Mouse (Mus musculus) thymus, adult 18-20 months (tissue): ENCODE results near the gene B3galt1.

ENCODE experiments used
- DNase-seq, 2 experiments: peaks; one replicate each; pipeline ENCODE4 v3.0.0; 2022; ENCODE audit warnings: mixed read lengths in 2 of 2

Gene B3galt1

DNA sequence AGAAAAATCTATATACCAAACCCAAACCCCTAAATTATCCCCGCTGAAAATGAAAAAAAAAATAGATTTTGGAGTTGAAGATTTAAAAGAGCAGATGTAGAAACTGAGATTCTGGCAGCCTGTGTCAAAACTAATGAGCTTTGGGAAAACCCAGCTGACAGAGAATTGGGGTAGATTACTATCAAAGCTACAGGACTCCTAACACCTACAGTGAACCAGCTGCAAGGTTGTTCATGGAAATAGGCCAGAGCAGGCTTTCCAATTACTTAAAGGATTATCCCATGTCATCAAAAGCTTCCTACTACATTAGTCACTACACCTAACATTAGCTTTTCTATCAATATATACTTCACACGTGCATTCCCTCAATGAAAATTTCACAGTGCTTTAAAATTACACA is 165.1 kb downstream of the B3galt1 start:
- no peak for DNase-seq

GRCm38 (mm10) chr2:67751585-67751984 is 185.9 kb downstream of the B3galt1 start:
- no peak for DNase-seq

GRCm38 (mm10) chr2:67756507-67756906 is 190.8 kb downstream of the B3galt1 start:
- no peak for DNase-seq

GRCm38 (mm10) chr2:67787536-67787935 is 221.9 kb downstream of the B3galt1 start:
- no peak for DNase-seq

DNA sequence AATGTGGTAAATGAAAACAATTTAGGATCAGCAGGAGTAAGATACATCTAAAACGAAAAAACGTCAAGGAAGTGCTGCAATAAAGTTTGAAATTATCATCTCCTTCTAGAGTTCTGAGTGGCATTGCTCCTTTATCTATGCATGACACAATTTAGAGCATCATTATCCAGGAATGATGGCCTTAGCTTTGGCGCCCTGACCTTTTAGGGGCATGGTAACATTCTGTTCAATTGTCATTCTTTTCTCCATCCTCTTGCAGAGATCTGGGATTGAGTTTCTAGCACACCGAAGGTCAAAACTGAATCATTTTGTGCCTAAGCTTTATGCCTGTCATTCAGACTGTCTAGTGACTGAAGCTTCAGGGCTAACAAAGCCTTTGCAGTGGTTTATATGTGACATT is 231.9 kb downstream of the B3galt1 start:
- DNase-seq, result no peak

GRCm38 (mm10) chr2:67799981-67800380 is 234.3 kb downstream of the B3galt1 start:
- DNase-seq, result no peak

GRCm38 (mm10) chr2:67816149-67816548 is 250.5 kb downstream of the B3galt1 start:
- DNase-seq, result no peak

- DNase-seq, result no peak
Observed at GRCm38 (mm10) chr2:67818014-67818413, 252.3 kb downstream of the B3galt1 start.

GRCm38 (mm10) chr2:67822360-67822759 is 256.7 kb downstream of the B3galt1 start:
- DNase-seq, result no peak

GRCm38 (mm10) chr2:67827697-67828096 is 262.0 kb downstream of the B3galt1 start:
- no peak for DNase-seq

- no peak for DNase-seq
Observed at GRCm38 (mm10) chr2:67829055-67829915, 263.6 kb downstream of the B3galt1 start.

DNA sequence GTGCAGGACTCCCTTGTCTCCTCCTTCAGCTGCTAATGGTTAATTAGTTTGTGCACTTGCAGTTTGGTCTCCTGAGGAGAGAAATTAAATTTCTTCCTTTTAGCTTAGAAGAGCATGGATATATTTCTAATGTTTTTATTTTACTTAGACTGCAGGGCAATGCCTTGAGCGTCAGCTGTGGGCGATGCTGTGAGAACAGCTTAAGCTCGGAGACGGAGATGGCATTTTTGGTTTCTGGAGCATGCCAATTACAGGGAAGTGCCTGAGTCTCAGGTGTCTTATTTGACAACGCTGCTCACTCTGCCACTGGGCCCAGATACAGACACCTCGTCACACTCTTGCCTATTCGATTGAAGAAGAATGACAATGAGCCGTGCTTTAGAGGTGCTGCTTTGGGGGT is 282.1 kb downstream of the B3galt1 start:
- DNase-seq, result no peak

- no peak for DNase-seq
Observed at GRCm38 (mm10) chr2:67850725-67851124, 285.1 kb downstream of the B3galt1 start.

- DNase-seq, result no peak
Observed at GRCm38 (mm10) chr2:67858340-67858739, 292.7 kb downstream of the B3galt1 start.

DNA sequence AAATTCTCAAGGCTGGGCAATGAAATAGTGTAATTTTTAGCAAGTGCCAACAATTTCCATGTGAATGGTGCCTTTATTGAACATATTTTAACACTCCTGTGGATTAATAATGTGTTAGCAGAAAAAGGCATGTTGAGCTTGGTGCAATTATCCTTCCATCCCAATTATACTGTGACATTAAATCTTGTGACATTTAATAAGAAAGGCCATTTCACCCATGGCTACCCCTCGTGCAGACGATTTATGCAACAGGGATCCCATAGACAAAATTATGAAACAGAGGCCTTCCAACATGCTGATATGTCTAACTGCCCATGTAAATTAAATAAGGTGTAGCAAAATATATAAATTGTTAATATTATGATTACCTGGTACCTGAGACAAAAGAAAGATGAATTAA is 293.3 kb downstream of the B3galt1 start:
- DNase-seq, result no peak

DNA sequence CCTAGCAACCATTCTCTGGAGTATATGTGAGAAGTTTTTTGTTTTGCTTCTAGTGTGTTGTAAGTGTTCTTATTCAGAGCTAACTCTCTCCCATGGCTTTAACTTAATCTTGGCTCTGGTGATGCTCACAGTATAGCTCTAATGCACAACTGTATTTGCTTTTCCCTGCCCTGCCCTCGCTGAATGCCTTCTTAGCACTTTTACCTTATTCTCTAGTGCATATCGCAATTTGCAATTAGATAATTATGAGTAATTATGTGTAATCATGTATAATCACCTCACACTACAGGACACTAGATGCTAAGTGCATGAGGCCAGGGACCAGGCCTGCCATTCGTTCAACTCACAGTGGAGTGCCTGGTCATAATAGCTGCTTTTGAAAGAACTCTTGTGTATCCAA is 307.7 kb downstream of the B3galt1 start:
- no peak for DNase-seq

- DNase-seq, result no peak
Observed at GRCm38 (mm10) chr2:67879836-67880235, 314.2 kb downstream of the B3galt1 start.

DNA sequence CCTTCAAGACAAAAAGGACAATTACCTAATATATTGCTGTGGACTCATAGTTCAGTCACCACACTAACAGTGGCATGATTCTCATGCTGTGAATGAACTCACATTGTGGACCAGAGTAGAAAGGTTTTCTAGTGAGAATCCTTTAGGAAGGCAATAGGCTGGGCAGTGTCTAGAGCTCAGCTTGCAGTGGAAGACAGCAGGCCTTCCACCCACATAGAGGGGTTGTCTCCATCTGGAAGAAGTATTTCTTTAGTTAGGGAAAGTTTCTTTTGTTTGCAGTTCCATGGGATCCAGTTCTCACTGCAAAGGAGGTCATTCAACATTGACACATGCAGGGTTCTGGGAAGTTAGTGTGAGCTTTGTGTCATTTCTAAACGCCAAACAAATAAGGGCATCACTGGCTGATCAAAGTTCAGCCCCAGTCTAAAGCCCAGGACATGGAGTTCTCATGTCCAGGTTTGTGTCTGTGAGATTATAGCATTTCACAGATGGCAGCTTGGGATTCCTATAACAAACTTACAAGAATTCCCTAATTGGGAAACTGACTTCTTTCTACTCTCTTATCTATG is 316.1 kb downstream of the B3galt1 start:
- DNase-seq, result no peak

DNA sequence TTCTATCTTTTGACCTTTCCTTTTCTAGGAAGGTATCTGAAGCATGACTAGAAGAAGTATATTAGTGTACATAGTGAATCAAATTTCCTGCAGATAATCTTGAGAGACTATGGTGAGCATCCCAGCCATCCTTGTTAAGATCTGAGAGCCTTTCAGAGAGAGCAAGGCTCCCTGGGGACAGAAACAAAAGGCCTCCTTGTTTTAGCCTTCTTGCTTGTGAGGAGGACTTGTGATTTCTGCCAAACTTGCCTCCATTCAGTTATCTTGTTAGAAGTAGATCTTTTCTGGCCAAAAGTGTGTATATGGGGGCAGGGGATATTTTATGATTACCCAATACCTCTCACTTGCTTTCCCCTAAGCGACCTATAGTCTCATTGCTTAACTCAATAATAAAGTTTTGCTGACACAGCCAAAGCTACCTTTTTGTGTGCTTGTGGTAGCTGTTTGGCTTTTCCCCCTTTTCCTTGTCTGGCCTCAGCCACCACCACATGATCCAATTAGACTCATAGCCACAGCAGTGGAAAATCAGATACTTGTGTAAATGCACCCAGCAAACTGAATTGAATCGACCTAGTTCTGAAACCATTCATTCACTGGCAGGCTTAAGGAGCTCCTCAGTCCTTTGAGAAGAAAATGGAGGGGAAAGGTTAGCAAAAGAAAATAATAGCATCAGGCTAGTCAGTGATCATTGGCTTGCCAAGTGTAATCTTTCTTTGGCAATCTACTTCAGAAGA is 332.5 kb downstream of the B3galt1 start:
- DNase-seq, result no peak

DNA sequence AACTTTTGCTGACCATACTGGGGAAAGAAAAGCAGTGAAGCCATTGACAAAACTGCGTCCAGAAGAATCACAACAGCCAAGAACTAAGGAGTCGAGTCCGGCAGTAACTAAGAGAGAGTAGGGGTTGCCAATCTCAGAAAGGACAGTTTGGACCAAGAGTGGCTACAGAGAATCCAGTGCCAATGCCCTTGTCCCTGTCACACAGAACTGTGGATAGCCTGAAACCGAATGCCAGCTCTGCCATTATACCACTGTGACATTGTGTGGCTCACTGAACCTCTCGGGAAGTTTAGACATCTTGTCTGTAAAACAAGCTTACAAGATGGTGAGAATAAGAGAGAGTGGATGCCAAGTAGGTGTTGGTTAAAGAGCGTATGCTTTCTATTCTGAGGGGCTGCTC is 335.9 kb downstream of the B3galt1 start:
- no peak for DNase-seq

DNA sequence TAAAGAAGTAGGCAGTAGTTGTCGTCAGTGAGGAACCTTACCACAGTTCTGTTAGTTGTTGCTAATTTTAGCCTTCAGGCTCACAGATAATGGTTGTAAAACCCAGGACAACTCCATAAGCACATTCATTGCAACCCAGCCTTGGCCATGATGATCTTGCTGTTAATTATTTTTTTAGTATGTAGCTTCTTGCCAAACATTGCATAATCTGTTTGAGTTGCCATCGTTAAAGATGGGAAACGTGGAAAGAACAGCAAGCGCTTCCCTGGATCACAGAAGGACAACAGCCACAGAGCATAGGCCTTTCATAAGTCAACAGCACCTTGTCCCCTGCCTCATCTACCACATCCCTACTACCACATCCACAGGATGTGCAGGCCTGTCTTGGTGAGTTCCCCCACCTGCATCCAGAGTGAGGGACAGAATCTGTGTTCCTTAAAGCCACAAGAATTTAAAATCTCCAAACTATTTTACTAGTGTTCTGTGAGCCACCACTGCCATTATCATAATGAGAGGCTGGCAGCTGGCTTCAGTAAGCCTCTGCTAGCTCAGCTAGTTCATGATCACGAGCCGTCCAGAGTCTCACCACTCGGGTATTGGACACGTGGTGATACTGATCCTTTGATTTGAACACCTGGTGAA is 337.1 kb downstream of the B3galt1 start:
- no peak for DNase-seq

GRCm38 (mm10) chr2:67903769-67904168 is 338.1 kb downstream of the B3galt1 start:
- DNase-seq, result no peak

- no peak for DNase-seq
Observed at GRCm38 (mm10) chr2:67931994-67932393, 366.3 kb downstream of the B3galt1 start.
